Mouse (Mus musculus): ENCODE measurements around the gene Cnpy1. TPM values are rescaled to one million over a fixed set of nuclear protein-coding genes. Genes with fewer than 3 reads are reported as not detected.

Cnpy1 gene
- polyA plus RNA-seq, 1 experiment, result not detected

- H3K27me3 ChIP-seq (ENCODE audit: control insufficient read depth, insufficient read depth, insufficient read length), result peaks cover 73% of the 10 kb centered on the region
- no peak overlapping the region for H3K4me2 ChIP-seq (ENCODE audit: low read depth)
- H3K4me3 ChIP-seq, result no peak overlapping the region
Measured at GRCm38 (mm10) chr5:28172261-28172920, 73.2 kb downstream of the Cnpy1 start.

GRCm38 (mm10) chr5:28171667-28172066 lies 73.9 kb downstream of the Cnpy1 start:
- no peaks in the 10 kb centered on the region for H3K36me3 ChIP-seq (ENCODE audit: control insufficient read depth, insufficient read depth)
- peaks cover 80% of the 10 kb centered on the region for H3K27me3 ChIP-seq (ENCODE audit: control insufficient read depth, insufficient read depth, insufficient read length)
- no peak overlapping the region for H3K4me2 ChIP-seq (ENCODE audit: low read depth)
- H3K79me2 ChIP-seq (ENCODE audit: control insufficient read depth, insufficient read depth), result no peaks in the 10 kb centered on the region
- H3ac ChIP-seq (ENCODE audit: control insufficient read depth, insufficient read length), result no peak overlapping the region
- no peak for TF ChIP-seq POLR2A (IDR thresholded peaks at IDR 0.05; ENCODE audit: insufficient read length, low read depth)
- no peak for TF ChIP-seq E2F4 (IDR thresholded peaks at IDR 0.05; ENCODE audit: insufficient read depth)
- TF ChIP-seq TCF12 (IDR thresholded peaks at IDR 0.05; ENCODE audit: insufficient read depth, poor library complexity, severe bottlenecking), result no peak
- no peak for TF ChIP-seq MYOD1 (IDR thresholded peaks at IDR 0.05; ENCODE audit: control insufficient read depth in 1 of 3, insufficient read length in 2 of 3, low read depth in 2 of 3)
- no peak for TF ChIP-seq POLR2AphosphoS2 (IDR thresholded peaks at IDR 0.05; ENCODE audit: insufficient read length, low read depth)
- TF ChIP-seq SRF (IDR thresholded peaks at IDR 0.05; ENCODE audit: control insufficient read depth, insufficient read length, low read depth), result no peak
- no peak for TF ChIP-seq CEBPB (IDR thresholded peaks at IDR 0.05; ENCODE audit: insufficient read depth, poor library complexity, severe bottlenecking)
- TF ChIP-seq MAX (IDR thresholded peaks at IDR 0.05; ENCODE audit: low read depth), result no peak
- TF ChIP-seq TCF3 (IDR thresholded peaks at IDR 0.05; ENCODE audit: insufficient read length, low read depth), result no peak
- no peak for TF ChIP-seq REST (IDR thresholded peaks at IDR 0.05; ENCODE audit: insufficient read depth, insufficient read length)
- TF ChIP-seq USF1 (IDR thresholded peaks at IDR 0.05; ENCODE audit: low read depth), result no peak
- TF ChIP-seq MYOG (IDR thresholded peaks at IDR 0.05; ENCODE audit: control insufficient read depth in 1 of 3, insufficient read depth in 1 of 3, insufficient read length in 2 of 3, low read depth in 2 of 3), result no peak
- no peak overlapping the region for H3K4me3 ChIP-seq

More at GRCm38 (mm10) chr5:28172261-28172920, 73.2 kb downstream of the Cnpy1 start:
- no peak overlapping the region for H3ac ChIP-seq (ENCODE audit: control insufficient read depth, insufficient read length)
- H3K79me2 ChIP-seq (ENCODE audit: control insufficient read depth, insufficient read depth), result no peaks in the 10 kb centered on the region
- no peaks in the 10 kb centered on the region for H3K36me3 ChIP-seq (ENCODE audit: control insufficient read depth, insufficient read depth)
- TF ChIP-seq E2F4 (IDR thresholded peaks at IDR 0.05; ENCODE audit: insufficient read depth), result no peak
- no peak for TF ChIP-seq TCF3 (IDR thresholded peaks at IDR 0.05; ENCODE audit: insufficient read length, low read depth)
- TF ChIP-seq USF1 (IDR thresholded peaks at IDR 0.05; ENCODE audit: low read depth), result no peak
- TF ChIP-seq TCF12 (IDR thresholded peaks at IDR 0.05; ENCODE audit: insufficient read depth, poor library complexity, severe bottlenecking), result no peak
- no peak for TF ChIP-seq CEBPB (IDR thresholded peaks at IDR 0.05; ENCODE audit: insufficient read depth, poor library complexity, severe bottlenecking)
- no peak for TF ChIP-seq SRF (IDR thresholded peaks at IDR 0.05; ENCODE audit: control insufficient read depth, insufficient read length, low read depth)
- no peak for TF ChIP-seq POLR2AphosphoS2 (IDR thresholded peaks at IDR 0.05; ENCODE audit: insufficient read length, low read depth)
- TF ChIP-seq MYOD1 (IDR thresholded peaks at IDR 0.05; ENCODE audit: control insufficient read depth in 1 of 3, insufficient read length in 2 of 3, low read depth in 2 of 3), result no peak
- TF ChIP-seq POLR2A (IDR thresholded peaks at IDR 0.05; ENCODE audit: insufficient read length, low read depth), result no peak
- no peak for TF ChIP-seq MYOG (IDR thresholded peaks at IDR 0.05; ENCODE audit: control insufficient read depth in 1 of 3, insufficient read depth in 1 of 3, insufficient read length in 2 of 3, low read depth in 2 of 3)
- no peak for TF ChIP-seq REST (IDR thresholded peaks at IDR 0.05; ENCODE audit: insufficient read depth, insufficient read length)
- no peak for TF ChIP-seq MAX (IDR thresholded peaks at IDR 0.05; ENCODE audit: low read depth)

GRCm38 (mm10) chr5:28170892-28171291 lies 74.7 kb downstream of the Cnpy1 start:
- TF ChIP-seq SRF (IDR thresholded peaks at IDR 0.05; ENCODE audit: control insufficient read depth, insufficient read length, low read depth) (no peak), MAX (IDR thresholded peaks at IDR 0.05; ENCODE audit: low read depth) (no peak), REST (IDR thresholded peaks at IDR 0.05; ENCODE audit: insufficient read depth, insufficient read length) (no peak), TCF3 (IDR thresholded peaks at IDR 0.05; ENCODE audit: insufficient read length, low read depth) (no peak), CEBPB (IDR thresholded peaks at IDR 0.05; ENCODE audit: insufficient read depth, poor library complexity, severe bottlenecking) (no peak), POLR2A (IDR thresholded peaks at IDR 0.05; ENCODE audit: insufficient read length, low read depth) (no peak), MYOG (IDR thresholded peaks at IDR 0.05; ENCODE audit: control insufficient read depth in 1 of 3, insufficient read depth in 1 of 3, insufficient read length in 2 of 3, low read depth in 2 of 3) (no peak), E2F4 (IDR thresholded peaks at IDR 0.05; ENCODE audit: insufficient read depth) (no peak), POLR2AphosphoS2 (IDR thresholded peaks at IDR 0.05; ENCODE audit: insufficient read length, low read depth) (no peak), TCF12 (IDR thresholded peaks at IDR 0.05; ENCODE audit: insufficient read depth, poor library complexity, severe bottlenecking) (no peak), MYOD1 (IDR thresholded peaks at IDR 0.05; ENCODE audit: control insufficient read depth in 1 of 3, insufficient read length in 2 of 3, low read depth in 2 of 3) (no peak), USF1 (IDR thresholded peaks at IDR 0.05; ENCODE audit: low read depth) (no peak)
- Histone ChIP-seq H3ac (ENCODE audit: control insufficient read depth, insufficient read length) (no peak overlapping the region), H3K4me2 (ENCODE audit: low read depth) (no peak overlapping the region), H3K4me3 (no peak overlapping the region), H3K36me3 (ENCODE audit: control insufficient read depth, insufficient read depth) (no peaks in the 10 kb centered on the region), H3K79me2 (ENCODE audit: control insufficient read depth, insufficient read depth) (no peaks in the 10 kb centered on the region), H3K27me3 (ENCODE audit: control insufficient read depth, insufficient read depth, insufficient read length) (peaks cover 83% of the 10 kb centered on the region)

GRCm38 (mm10) chr5:28170081-28170480 lies 75.5 kb downstream of the Cnpy1 start:
- Histone ChIP-seq H3ac (ENCODE audit: control insufficient read depth, insufficient read length) (no peak overlapping the region), H3K36me3 (ENCODE audit: control insufficient read depth, insufficient read depth) (no peaks in the 10 kb centered on the region), H3K4me3 (no peak overlapping the region), H3K27me3 (ENCODE audit: control insufficient read depth, insufficient read depth, insufficient read length) (peaks cover 83% of the 10 kb centered on the region), H3K79me2 (ENCODE audit: control insufficient read depth, insufficient read depth) (no peaks in the 10 kb centered on the region), H3K4me2 (ENCODE audit: low read depth) (no peak overlapping the region)
- TF ChIP-seq CEBPB (IDR thresholded peaks at IDR 0.05; ENCODE audit: insufficient read depth, poor library complexity, severe bottlenecking) (no peak), MYOD1 (IDR thresholded peaks at IDR 0.05; ENCODE audit: control insufficient read depth in 1 of 3, insufficient read length in 2 of 3, low read depth in 2 of 3) (no peak), REST (IDR thresholded peaks at IDR 0.05; ENCODE audit: insufficient read depth, insufficient read length) (no peak), SRF (IDR thresholded peaks at IDR 0.05; ENCODE audit: control insufficient read depth, insufficient read length, low read depth) (no peak), MAX (IDR thresholded peaks at IDR 0.05; ENCODE audit: low read depth) (no peak), POLR2A (IDR thresholded peaks at IDR 0.05; ENCODE audit: insufficient read length, low read depth) (no peak), MYOG (IDR thresholded peaks at IDR 0.05; ENCODE audit: control insufficient read depth in 1 of 3, insufficient read depth in 1 of 3, insufficient read length in 2 of 3, low read depth in 2 of 3) (no peak), POLR2AphosphoS2 (IDR thresholded peaks at IDR 0.05; ENCODE audit: insufficient read length, low read depth) (no peak), USF1 (IDR thresholded peaks at IDR 0.05; ENCODE audit: low read depth) (no peak), TCF12 (IDR thresholded peaks at IDR 0.05; ENCODE audit: insufficient read depth, poor library complexity, severe bottlenecking) (no peak), TCF3 (IDR thresholded peaks at IDR 0.05; ENCODE audit: insufficient read length, low read depth) (no peak), E2F4 (IDR thresholded peaks at IDR 0.05; ENCODE audit: insufficient read depth) (no peak)

Data from myocyte (in vitro differentiated cells).